Mouse (Mus musculus) yolk sac, embryonic 10.5 days (tissue): ENCODE measurements at regions not wholly inside any gene's neighbourhood (a gene's known extent, or its start where the extent isn't known, plus 50 kb on each side); places are given as distances from the start of the nearest gene placed in this dataset.
"Not testable (repeated sequence)": the region's sequence is repeated elsewhere in the genome, so short reads cannot be mapped to it uniquely, and the experiment has no call there.

Source experiments
- DNase-seq: peaks from one replicate; pipeline ENCODE4 v3.0.0-alpha.2; 2017; ENCODE audit warnings: low spot score

DNA sequence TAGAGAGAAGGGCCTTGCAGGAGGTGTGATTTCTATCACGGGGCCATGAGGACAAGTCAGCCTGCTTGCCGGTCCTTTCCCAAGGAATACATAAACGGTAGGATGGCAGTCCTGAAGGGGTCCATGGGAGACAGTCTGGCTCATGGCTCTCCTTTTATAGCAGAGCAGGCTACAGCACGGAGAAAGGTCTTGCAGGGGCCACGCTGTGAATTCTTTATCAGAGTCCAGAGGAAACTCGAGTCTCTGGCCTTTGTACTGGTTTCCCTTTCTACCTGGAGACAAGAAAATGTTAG, 1984.0 kb downstream of the 4930444P10Rik start:
- no peak for DNase-seq

DNA sequence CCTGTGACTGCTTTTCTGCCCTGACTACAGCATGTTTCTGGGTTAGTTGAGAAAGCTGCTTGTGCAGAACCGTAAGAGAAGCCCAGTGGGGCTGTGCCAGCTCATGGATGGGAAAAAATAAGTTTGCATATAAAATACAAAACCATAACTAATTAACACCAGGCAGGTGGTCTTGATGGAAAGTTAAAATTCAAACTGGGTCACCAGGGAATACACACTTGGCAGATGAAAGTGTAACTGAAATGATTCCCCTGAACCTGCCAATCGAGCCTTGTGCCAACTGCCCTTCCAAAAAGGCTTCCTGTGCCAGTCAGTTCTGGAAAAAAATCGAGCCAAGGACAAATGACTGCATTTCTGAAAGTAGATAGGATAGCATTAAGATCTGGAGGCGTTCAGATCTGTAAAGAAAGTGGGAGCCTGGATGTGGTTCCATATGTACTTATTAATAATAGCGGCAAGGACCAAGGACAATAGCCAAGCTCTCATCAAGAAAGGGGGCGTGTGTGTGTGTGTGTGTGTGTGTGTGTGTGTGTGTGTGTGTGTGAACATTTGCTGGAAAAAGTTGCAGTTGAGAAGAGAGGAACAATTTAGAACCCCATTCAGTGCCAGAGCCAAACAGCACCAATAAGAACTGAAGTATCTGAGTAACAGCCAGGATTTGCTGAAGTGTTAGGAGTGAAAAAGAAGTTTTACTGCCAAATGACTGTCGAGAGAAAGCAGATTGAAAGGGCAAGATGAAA, 1984.5 kb downstream of the 4930444P10Rik start:
- DNase-seq, result no peak

DNA sequence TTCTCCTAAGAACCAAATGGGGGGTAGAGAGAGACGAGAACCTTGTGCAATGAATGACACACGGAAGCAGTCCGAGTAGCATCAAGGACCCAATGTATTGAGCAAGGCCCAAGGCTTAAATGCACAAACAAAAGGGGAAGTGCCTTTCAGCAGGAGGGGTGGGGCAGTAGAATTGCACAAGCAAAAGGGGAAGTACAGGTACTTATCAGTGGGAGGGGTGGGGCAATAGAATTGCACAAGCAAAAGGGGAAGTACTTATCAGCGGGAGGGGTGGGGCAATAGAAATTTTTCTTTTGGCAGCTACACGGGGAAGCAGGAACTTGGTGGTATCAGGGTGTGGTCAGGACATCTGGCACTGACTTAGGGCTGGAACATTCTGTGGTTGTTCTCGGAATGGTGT, 1987.6 kb downstream of the 4930444P10Rik start:
- DNase-seq, result not testable (repeated sequence)

DNA sequence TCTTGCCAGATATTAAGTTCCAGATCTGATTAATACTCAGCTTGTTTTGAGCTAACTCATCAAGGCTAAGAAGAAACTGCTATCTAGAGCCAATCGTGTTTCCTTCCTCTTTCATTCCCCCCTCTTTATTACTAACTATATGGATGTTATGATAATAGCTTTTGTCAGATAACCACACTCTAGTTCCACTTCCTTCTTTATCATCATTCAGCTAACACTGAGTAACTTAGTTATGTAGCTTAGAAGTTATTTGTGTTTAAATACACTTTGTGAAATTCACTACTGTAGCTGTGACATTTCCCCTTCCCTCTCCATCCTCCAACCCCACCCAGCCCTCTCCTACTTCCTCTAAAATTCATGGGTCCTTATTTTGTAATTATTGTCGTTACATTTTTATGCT, 1988.6 kb downstream of the 4930444P10Rik start:
- DNase-seq, result no peak

DNA sequence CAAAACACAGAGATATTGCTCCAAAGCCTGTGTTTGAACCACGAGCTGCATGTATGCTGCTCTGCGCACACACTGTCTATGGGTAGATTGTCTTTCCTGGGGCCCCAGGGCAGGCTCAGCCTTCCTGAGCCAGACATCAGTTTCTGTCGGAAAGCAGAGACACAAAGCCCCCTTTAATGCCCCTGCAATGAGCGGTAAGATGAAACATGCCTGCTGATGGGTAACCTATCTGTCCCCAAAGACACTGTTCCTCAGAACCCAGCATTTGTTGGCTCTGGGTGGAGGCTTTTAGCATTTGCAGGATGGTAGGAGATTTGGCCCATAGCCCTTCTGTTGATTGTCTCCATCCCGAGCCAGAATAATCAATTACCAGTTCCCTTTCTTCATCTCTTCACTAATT, 1994.1 kb downstream of the 4930444P10Rik start:
- DNase-seq, result no peak

DNA sequence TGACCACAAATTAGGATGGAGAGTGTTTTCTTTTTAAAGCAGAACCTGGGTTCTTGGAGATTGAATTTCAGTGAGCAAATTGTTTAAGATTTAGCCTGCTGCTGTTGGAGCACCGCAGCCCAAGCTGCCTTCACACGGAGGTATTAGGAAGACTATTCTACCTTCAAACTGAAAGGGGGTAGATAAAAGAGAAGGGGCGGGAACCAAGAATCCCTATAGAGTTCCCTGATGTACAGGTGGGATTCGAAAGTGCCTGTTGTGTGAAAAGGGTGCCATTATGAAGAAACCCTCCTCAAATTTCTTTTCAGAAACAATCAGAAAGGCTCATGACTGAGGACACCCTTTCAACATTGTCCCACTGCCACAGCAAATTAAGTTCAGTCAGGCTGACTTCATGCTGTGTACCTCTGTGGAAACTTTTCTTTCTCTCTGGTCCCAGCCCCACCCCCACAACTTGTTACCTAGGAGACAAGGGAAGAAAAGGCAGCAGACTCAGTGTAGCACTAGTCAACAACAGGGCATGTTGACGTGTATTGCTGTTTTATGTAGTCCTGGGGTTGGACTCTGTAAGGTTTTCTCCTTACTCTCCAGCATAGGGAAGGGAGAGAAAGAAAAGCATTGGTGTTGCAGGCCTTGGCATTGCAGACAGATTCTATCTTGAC, 1995.4 kb downstream of the 4930444P10Rik start:
- DNase-seq, result no peak

DNA sequence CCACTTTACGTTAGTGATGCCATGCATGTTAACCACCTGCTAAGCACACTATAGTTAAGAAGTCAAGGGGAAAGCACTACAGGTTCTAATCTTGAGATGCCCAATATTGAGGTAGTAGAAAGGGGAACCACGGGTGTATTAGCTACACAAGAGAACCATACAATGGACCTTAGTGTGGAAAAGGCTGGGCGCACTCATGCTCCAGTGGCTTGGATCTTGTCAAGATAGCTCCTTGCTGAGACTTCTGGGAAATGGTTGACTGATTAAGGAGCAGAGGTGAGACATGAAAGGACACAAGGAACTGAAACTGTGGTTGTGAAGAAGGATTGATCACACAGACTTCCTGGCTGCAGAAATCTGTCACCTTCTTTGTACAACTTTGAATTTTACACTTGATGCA, 2028.3 kb downstream of the 4930444P10Rik start:
- no peak for DNase-seq

DNA sequence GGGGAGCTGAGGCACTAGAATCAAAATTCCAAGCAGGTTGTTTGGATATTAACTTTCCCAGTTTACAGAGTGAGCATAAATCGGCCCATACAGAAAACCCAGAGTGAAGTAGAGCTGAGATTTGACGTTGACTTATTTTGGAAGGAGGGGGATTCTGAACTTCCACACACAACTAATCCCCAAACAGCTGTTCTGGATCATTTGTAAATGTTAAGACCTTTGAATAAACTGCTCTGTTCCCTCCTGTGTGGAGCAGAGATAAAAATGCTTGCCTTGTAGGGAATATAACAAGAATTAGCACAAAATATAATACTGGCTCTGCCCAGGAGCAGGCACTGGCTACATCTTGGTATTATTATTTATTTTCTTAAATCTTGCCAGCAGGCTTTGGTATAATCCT, 2057.0 kb downstream of the 4930444P10Rik start:
- DNase-seq, result no peak

DNA sequence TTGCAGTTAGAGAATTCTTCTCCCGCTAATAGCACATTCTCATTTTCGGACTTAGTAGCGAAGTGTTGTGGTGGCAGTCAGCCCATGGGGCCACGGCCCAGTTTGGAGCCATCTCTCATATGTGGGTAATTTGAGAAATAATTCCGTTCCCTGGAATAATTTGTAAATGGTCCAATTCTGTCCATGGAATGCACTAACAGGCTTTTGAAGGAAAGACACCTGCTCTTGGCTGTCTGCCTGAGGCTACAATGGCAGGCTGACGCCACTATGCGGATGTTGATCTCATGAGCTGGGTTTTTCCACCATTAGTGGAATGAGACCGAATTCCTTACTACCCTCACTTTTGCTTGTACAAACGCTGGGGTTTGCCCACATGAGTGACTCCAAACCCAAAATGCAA, 2081.6 kb downstream of the 4930444P10Rik start:
- no peak for DNase-seq

DNA sequence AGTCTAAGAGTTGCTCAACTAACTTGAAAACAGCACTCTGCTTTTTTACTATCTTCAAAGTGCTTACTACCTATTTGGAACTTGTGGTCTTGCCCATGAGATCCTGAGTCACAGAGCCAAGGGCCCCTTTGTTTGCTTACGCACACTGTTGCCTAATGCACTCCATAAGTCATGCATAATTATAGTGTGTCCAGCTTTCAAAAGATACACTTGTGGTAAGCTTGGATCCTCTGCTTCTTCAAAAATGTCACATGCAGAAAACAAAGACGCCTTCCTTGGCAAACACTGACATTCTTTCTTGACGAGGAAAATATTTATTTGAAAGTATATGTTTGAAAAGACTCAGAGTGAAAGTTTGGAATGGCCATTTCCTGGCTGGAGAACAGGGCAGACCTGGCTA, 2082.3 kb downstream of the 4930444P10Rik start:
- no peak for DNase-seq

DNA sequence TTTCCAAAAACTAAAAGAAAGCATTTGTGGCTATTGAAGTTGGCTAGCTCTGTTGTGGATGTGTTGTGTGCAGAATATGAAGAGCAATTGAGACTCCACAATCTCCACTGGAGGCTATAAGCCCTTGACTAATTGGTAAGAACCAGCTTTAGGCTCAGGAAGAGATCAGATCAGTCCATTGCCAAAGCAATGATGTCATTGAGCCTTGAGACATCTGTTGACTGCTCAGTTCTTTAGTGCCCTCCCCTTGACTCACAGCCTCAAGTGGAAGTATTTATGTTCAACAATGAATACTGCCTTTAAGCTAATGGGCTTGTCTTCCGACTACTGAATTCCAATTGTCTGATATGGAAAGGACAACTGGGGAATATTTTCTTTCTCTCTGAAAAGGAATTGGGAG, 2090.6 kb downstream of the 4930444P10Rik start:
- no peak for DNase-seq

DNA sequence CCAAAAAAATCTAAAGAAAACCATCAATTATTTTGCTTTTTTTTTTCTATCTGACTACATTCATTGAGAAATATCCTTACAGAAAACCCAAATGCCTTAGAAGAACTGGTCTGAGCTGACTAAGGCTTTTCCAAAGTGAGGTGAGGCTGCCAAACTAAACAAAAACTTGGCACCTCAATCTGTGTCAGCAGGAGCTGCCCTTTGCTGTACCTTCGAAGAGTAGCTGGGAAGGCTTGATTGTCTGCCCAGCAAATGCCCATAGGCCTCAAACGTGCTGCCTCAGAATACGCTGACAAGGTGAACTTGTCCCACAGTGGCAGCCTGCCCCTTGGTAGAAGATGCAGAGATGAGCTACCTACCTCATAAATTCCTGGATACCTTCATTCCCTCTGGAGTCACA, 2091.7 kb downstream of the 4930444P10Rik start:
- DNase-seq, result no peak

DNA sequence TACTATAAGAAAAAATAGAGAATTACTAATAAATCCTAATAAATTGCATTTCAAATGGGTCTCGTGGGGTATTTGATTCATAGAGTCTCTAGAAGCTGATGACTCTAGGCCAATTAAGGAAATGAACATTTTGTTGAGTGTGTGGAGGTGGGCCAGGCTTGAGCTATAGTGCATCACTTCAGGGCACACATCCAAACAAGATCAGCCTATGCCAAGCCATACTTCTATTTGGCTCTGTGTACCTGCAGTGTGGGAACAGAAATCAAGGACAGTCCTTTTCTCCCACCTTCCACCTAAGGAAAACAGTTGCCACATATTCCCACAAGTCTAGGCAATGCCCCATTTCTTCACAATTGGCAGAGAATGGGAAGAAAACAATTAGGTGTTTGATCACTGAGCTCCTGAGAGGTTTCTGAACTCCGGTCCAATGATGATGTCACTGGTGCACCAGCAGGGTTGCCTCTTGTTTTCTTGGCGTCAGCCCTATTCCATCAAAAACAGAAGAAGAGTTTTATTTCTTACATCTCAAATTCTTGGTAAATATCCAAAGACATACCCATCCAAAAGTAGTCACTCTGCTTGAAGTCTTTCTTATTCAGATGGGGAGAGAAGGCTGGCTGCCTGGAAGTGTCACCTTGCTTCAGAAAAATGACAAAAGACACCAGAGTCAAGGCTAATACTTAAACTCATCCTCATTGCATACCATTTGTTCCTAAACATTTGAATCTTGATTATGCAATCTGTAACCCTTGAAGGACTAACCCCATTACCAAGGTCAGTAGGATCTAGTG, 2092.3 kb downstream of the 4930444P10Rik start:
- no peak for DNase-seq

DNA sequence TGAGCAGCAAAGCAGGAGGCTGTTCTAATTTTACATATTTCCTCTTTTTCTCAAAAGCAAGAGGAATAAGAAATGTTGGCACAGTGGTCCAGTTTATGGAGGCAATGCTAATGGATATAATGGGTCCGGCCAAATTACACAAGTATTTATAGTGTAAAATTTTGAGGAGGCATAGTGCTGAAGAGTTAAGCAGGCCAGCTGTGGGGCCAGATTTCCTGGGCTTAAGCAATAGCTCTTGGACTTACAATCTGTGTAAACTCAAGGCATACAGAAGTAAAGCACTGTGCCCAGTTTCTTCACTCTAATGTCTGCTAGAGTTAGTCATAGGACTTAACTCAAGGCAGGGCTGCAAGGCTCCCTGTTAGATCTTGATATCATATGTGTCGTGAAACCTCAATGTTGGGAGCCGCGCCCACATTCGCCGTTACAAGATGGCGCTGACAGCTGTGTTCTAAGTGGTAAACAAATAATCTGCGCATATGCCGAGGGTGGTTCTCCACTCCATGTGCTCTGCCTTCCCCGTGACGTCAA, 2094.9 kb downstream of the 4930444P10Rik start:
- DNase-seq, result no peak

DNA sequence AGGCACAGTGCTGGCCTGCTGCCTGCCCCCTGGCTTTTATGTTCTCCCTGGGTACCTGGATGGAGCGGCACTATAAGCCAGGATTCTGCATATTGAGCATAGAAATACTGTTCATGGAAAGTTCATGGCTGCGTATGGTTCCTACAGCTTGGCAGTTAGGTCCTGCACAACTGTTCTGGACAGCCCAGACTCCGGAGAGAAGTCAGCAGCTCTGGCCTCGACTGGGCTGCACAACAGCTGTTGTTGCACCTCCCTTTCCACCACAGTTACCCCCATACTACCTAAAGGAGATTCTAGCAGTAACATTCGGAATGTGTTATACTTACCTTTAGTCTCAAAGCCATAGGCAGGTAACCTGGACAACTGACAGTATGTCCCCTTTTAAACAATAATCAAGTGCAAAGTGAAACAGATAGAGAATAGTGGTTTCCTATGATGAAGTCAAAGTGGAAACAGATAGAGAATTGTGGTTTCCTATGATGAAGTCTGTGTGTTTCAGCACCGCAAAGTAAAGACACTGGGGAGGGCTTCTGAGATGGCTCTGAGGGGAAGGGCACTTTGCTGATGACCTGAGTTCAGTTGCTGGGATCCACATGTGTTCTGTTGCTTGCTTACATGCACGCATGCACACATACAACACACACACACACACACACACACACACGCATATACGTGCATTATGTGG, 2099.2 kb downstream of the 4930444P10Rik start:
- no peak for DNase-seq

DNA sequence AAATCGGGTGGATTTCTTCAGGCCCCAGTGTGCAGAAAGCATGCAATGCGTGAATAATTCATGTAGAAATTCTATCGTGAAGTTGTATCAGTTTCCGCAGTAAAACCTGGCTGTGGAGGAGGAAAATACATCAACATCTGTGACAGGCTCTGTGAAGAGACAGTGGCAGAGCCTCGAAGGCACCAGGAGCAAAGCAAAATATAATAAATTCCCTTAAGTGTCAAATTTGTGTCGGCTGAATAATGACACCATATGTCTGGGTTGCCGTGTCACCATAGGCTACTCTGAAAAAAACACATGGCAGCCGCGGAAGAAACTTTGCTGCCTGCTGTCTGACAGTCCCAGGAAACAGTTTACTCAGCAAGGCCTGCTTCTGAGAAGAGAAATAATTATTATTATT, 2100.1 kb downstream of the 4930444P10Rik start:
- no peak for DNase-seq

DNA sequence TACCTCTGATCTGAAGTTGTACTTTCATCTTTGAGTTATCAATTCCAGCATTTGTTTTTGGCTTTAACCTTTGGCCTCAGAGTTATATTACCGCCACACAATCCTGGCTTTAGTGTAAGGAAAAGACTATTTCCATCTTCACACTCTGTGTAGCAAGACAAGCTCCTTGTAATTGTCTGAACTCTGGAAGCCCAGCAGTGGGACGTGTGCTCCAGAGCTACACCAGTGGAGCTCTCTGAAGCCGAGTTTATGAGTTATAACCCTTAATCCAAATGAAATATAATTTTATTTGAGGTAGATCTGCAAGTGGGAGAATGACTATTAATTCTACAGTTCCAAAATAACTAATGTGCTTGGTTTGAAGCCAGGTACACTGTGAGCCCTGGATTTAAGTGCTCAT, 2103.8 kb downstream of the 4930444P10Rik start:
- no peak for DNase-seq

DNA sequence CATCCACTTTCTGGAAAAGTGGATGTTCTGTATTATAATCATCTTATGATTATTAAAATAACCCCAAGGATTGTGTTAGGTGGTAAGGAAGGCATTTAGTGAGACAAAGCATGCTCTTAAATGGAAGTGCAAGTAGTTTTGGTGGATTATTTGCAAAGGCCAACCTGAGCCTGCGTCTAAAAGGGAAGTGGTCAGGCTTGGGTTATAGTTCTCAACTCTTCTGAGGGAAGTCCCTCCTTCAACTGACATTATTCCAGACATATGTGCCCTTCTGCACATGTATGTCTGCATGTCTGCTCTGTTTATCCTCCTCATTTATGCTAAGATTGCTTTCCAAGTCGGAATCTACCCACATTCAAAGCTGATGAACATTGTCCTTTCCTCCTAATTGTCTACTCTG, 2108.3 kb downstream of the 4930444P10Rik start:
- DNase-seq, result no peak

DNA sequence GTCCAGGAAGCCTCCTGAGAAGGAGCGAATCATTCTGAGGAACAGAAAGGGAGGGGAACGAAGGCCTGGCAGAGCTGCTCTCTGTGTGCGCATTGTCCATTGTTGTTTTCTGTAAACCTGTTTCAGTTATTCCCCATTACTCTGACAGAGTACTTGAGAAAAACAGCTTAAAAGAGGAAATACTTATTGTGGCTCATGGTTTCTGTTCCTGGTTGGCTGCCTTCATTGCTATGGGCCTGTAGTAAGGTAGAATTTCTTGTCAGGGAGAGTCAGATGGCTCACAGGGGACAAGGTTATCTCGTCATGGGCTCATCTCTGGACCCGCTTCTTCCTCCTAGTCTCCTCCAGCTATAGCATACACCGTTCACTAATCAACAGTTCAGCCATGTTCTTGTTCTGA, 2112.9 kb downstream of the 4930444P10Rik start:
- DNase-seq, result no peak

DNA sequence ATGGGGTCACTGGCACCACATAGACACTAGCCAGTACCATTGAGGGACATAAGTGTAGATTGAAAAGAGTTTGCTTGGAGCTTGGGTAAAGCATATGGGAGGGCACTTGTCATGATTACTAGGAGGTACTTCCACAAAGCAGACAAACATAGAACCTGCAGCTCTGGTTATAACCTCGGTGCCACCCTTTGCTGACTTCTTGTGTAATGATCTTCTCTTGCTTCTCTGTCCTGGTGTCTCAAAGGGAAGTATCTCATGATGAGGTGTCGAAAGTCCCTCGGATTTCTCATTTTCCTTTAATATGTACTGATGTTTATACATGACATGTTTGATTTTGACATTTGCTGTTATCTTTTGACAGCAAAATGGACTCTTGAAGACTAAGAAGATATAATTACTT, 2114.5 kb downstream of the 4930444P10Rik start:
- DNase-seq, result no peak

DNA sequence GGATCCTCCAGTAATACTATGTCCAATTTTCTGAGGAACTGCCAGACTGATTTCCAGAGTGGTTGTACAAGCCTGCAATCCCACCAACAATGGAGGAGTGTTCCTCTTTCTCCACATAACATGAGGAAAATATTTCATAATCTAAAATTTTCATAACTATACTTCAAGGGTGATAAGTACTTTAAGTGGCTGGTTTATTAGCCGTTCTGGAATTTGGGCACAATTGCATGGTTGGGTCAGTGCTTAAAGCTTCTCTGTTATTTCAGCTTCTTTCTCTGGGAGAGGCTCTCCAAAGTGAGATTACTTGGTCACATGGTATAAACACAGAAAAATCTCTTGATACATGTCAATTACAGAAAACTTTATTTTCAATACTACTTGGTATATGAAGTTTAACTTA, 2115.9 kb downstream of the 4930444P10Rik start:
- DNase-seq, result no peak

DNA sequence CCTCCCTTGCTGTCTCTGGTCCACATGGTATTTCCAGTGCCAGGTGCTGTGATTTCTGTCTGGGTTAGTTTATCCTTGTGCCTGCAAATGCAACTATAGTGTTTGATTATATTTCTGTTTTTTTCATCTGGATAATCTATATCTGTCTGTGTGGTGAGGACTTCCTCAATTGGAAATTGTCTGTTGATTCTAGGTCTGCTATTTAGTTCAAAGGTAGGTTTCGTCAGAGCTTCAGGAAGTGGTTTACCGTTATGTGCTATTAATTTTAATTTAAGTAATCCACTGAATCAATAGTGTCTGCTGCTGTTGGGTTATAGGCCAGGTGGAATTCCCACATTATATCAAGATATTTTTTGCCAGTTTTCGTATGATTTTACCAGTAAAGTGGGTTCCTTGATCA, 2143.9 kb downstream of the 4930444P10Rik start:
- DNase-seq, result no peak
